Mouse (Mus musculus) C2C12 (cell line): ENCODE results near the gene Gm9376.

ENCODE experiments used
- CEBPB ChIP-seq: IDR thresholded peaks from one replicate; pipeline ENCODE4 v1.6.1; 2011; ENCODE audit warnings: low read depth, mild to moderate bottlenecking, control low read depth, moderate library complexity
- CTCF ChIP-seq: IDR thresholded peaks from one replicate; pipeline ENCODE4 v1.5.1; 2011; ENCODE audit not compliant: control insufficient read depth, insufficient read depth, insufficient read length
- FOSL1 ChIP-seq: IDR thresholded peaks from one replicate; pipeline ENCODE4 v1.8.0; 2011; ENCODE audit warnings: mild to moderate bottlenecking, low read length; ENCODE audit not compliant: poor library complexity, insufficient read depth, severe bottlenecking
- MYOD1 ChIP-seq: IDR thresholded peaks from one replicate; pipeline ENCODE4 v1.6.1; 2011; ENCODE audit warnings: low read depth; ENCODE audit not compliant: control insufficient read depth, insufficient read length
- MYOG ChIP-seq: IDR thresholded peaks from one replicate; pipeline ENCODE4 v1.6.1; 2011; ENCODE audit not compliant: control insufficient read depth, insufficient read length; ENCODE audit errors: extremely low read depth
- USF1 ChIP-seq: IDR thresholded peaks from one replicate; pipeline ENCODE4 v1.6.1; 2011; ENCODE audit warnings: low read depth, mild to moderate bottlenecking, control low read depth, moderate library complexity

DNA sequence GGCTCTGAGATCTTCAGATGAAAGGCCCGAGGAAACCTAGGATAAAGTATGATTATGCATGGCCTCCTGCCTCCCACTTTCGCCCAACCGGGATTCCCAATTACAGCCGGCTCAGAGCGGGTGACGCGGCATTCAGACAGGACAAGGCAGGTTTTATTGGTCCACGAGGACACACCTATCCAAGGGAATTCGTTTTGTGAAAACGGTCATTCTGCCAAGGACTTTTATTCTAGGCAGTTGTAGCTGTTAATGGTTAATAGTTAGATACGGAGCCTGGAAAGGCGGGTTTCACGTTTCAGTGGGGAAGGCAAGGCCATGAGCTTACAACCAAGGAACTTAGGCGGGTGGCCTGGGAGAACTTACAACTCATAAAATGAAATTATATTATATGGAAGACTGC, 16.2 kb downstream of the Gm9376 start:
- TF ChIP-seq FOSL1 = no peak
- no peak for TF ChIP-seq CTCF
- TF ChIP-seq CEBPB = no peak
- TF ChIP-seq MYOD1 = no peak
- TF ChIP-seq MYOG = no peak
- no peak for TF ChIP-seq USF1
